Mouse (Mus musculus): ENCODE data around the gene Ptpa. TPM values are rescaled to one million over a fixed set of nuclear protein-coding genes. Genes with fewer than 3 reads are reported as not detected.

The Ptpa gene
- total RNA-seq, 1 experiment from 2014 or later: 145 TPM

Small RNA genes within 50 kb of the gene (microRNA-seq; reads per million reads assigned to microRNA genes)
- gene Gm47292: 0 reads per million in 2 experiments

Other genes with a start within 250 kb of the Ptpa start
- 29.5 and 34.8 TPM in 2 replicates for gene Endog, start 244.5 kb upstream of the Ptpa start, total RNA-seq (2021)
- gene Spout1, start 237.6 kb upstream of the Ptpa start, total RNA-seq (2021): 25.9 and 28.7 TPM in 2 replicates
- gene Kyat1, start 210.2 kb upstream of the Ptpa start, total RNA-seq (2021): 25.7 and 28.7 TPM in 2 replicates
- 51.1 and 52.2 TPM in 2 replicates for gene Lrrc8a, start 178.3 kb upstream of the Ptpa start, total RNA-seq (2021)
- gene Gm28035, start 175.5 kb upstream of the Ptpa start, total RNA-seq (2021): 1.5 and 2.9 TPM in 2 replicates
- gene Phyhd1, start 149.8 kb upstream of the Ptpa start, total RNA-seq (2021): 9.6 and 18.1 TPM in 2 replicates
- gene Gm28038, start 135.0 kb upstream of the Ptpa start, total RNA-seq (2021): not detected in 2 replicates
- gene Dolk, start 129.7 kb upstream of the Ptpa start, total RNA-seq (2021): 39.7 and 47.3 TPM in 2 replicates
- gene Nup188, start 129.6 kb upstream of the Ptpa start, total RNA-seq (2021): 38.0 and 38.9 TPM in 2 replicates
- 90.0 and 111 TPM in 2 replicates for gene Sh3glb2, start 56.7 kb upstream of the Ptpa start, total RNA-seq (2021)
- 65.4 and 83.5 TPM in 2 replicates for gene Miga2, start 51.8 kb upstream of the Ptpa start, total RNA-seq (2021)
- 22.3 and 28.5 TPM in 2 replicates for gene Dolpp1, start 23.8 kb upstream of the Ptpa start, total RNA-seq (2021)
- gene Crat, start 226 bp upstream of the Ptpa start, total RNA-seq (2021): 130 and 142 TPM in 2 replicates
- gene Ier5l, start 58.2 kb downstream of the Ptpa start, total RNA-seq (2021): 5.9 and 6.3 TPM in 2 replicates
- 1.6 and 4.4 TPM in 2 replicates for gene Cstad, start 179.0 kb downstream of the Ptpa start, total RNA-seq (2021)

All from adrenal gland, postnatal 25 days (tissue).